Mouse (Mus musculus) bone marrow, adult 2 months (tissue): ENCODE results near the gene Pold4. TPM values are rescaled to one million over a fixed set of nuclear protein-coding genes. Genes with fewer than 3 reads are reported as not detected.

Experiments
- H3K27ac ChIP-seq: fragments of 200-500 bp; 2 replicates; pipeline ENCODE4 v1.5.1; 2012; ENCODE audit warnings: low read depth, mild to moderate bottlenecking, control low read depth, inconsistent platforms, low read length; ENCODE audit not compliant: control insufficient read depth, poor library complexity, insufficient read depth
- H3K4me1 ChIP-seq: fragments of 200-500 bp; 2 replicates; pipeline ENCODE4 v1.6.1; 2011; ENCODE audit warnings: low read length; ENCODE audit not compliant: control insufficient read depth, insufficient read depth
- H3K4me3 ChIP-seq: fragments of 200-500 bp; replicated peaks from 2 replicates; pipeline ENCODE3; 2011; ENCODE audit warnings: mild to moderate bottlenecking, low read depth, low read length, control low read depth; ENCODE audit not compliant: control insufficient read depth
- CTCF ChIP-seq: fragments of 200-500 bp; IDR thresholded peaks from 2 replicates; pipeline ENCODE4 v1.5.1; 2011; ENCODE audit warnings: low read length, control low read depth; ENCODE audit not compliant: control insufficient read depth, insufficient read depth
- POLR2A ChIP-seq: fragments of 200-500 bp; IDR thresholded peaks from 2 replicates; pipeline ENCODE4 v1.6.1; 2011; ENCODE audit warnings: low read depth, mild to moderate bottlenecking, control low read depth, low read length, borderline replicate concordance; ENCODE audit not compliant: control insufficient read depth
- WGBS: fragments of 180-500 bp; shearing (Covaris S2); methylation state at CpG from one replicate; pipeline ENCODE4 v1.1.7; 2018; 5-methylcytosine and 5-hydroxymethylcytosine counted together
- polyA plus RNA-seq: library from polyadenylated mRNA; stranded (reverse); fragments of >200 nt; gene quantifications from 2 replicates; pipeline ENCODE4 v1.2.4, GENCODE M21; 2011; ENCODE audit warnings: low replicate concordance; ENCODE audit not compliant: missing spikeins, insufficient read depth, insufficient read length

The Pold4 gene
- polyA plus RNA-seq, 1 experiment = 54.7 TPM

DNA sequence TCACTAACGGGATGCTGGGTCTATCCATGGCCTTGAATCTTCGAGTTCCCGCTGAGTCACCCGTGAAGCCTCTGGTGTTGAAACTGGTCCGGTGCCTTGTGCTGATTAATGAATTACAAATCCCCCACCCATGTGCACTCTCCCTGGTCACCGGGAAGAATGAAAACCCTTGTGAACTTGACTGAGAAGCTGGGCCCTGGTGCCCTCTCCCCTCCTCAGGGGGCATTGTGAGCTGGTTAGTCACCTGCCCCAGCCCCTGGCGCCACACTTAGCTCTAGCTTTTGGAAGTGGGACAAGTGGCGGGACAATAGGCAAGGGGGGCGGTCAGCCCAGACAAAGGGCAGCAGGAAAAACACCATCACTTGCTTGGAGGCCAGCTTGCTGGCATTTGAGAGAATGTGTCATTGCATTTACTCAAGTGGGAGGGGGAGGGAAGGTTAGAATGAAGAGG lies 18.1 kb upstream of the Pold4 start:
- 13% methylated on average over 9 of the region's 9 CpGs for WGBS
- H3K4me3 ChIP-seq = peak overlapping the region; percentile 15
- no peak for TF ChIP-seq POLR2A
- no peak for TF ChIP-seq CTCF
- peaks cover 5% of the 10 kb centered on the region for H3K4me1 ChIP-seq
- peak overlapping the region; percentile 49; the same call in 1 of the 2 replicates for H3K27ac ChIP-seq

DNA sequence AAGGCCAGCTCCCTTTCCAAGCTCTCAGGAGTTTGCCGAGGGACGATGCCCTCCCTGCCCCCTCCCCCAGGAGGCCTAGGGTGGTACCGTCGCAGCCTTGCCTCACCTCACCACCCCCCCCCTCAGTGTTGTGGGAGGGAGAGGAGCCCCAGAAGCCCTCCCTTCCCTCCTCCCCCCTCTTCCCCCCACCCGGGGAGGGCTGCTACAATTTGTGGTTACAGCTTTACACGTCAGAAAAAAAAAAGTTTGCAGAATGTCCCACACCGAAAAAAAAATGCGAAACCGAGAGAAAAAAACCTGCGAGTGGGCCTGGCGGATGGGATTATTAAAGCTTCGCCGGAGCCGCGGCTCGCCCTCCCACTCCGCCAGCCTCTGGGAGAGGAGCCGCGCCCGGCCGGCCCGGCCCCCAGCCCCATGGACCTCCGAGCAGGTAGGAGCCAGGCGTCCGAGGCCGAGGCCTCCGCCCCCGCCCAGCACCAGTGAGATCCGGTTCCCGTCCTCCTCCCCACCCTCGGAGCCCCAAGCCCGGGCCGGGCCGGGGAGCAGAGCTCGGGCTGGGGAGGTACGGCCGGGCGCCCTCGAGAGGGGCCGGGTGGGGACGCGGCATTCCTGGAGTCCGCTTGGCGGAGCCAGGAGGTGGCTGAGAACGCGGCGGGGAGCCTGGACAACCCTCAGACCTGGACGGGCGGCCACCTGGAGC lies 17.5 kb upstream of the Pold4 start, which contains the start of the genes Clcf1 and AC109138.7:
Gene Clcf1 (plus strand): TSS at position 168 of the 700 bp plus-strand sequence.
Gene AC109138.7 (plus strand): TSS at position 287 of the 700 bp plus-strand sequence.
- H3K27ac ChIP-seq = peak within 1 kb of the TSS; percentile 93
- under 1% methylated on average over 49 of the region's 49 CpGs for WGBS
- peaks cover 5% of the 10 kb centered on the region for H3K4me1 ChIP-seq
- TF ChIP-seq POLR2A (no peak), CTCF (no peak)
- H3K4me3 ChIP-seq = peak within 1 kb of the TSS; percentile 49

DNA sequence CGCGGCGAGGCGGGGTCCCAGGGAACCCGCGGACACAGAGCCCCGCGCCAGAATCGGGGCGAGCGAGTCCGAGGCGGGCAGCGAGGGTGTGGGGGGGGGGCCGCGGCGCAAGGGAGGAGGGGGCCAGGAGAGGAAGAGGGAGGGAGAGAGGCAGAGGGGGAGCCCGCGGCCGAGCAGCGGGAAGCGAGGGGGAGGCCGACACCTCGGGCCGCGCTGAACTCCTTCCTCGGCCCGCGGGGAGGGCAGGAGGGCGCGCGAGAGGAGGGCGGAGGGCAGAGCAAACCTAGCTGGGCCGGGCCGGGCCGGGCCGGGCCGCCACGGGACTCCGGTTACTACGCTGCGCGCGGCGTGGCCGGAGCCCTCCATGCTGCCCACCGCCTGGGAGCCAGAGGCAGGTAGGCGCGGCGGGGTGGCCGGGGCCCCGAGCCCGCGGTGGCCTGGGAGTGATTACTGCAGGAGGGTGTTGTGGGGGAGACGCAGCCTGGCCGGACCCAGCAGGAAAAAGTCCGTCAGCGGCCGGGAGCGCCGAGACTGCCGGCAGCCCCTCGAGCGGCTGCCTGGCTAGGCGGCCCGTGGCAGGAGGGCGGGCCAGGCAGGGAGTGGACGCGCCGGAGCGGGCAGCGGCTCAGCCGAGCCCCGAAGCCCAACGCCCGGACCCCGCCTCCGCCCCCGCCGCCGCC lies 16.8 kb upstream of the Pold4 start:
- Histone ChIP-seq H3K4me1 (peaks cover 7% of the 10 kb centered on the region), H3K4me3 (peak overlapping the region; percentile 49), H3K27ac (peak overlapping the region; percentile 93)
- WGBS = under 1% methylated on average over 64 of the region's 81 CpGs
- TF ChIP-seq CTCF = no peak
- no peak for TF ChIP-seq POLR2A

DNA sequence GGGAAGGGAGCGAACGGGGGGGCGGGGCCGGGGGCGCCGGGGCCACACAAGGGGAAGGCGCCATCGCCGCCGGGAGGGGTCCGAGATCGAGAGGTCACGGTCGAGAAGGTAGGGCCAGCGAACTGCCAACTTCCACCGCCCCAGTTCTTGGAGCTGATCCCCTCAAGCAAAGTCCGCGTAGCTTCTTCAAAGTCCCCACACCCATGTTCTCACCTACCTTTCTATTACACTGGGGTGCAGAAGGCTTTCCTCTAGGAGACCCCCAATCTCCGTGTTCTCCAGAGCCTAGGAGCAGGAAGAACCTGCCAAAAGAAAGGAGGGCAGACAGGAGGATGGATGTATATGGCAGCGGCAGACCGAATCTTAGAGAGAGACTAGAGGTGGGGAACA lies 16.3 kb upstream of the Pold4 start:
- H3K4me1 ChIP-seq = peaks cover 9% of the 10 kb centered on the region
- H3K4me3 ChIP-seq = peak overlapping the region; percentile 52
- H3K27ac ChIP-seq = 0 out of 2 replicates have a peak overlapping the region, but pooled peaks have one; percentile 3
- WGBS = 1% methylated on average over 15 of the region's 21 CpGs
- no peak for TF ChIP-seq CTCF
- TF ChIP-seq POLR2A = no peak

DNA sequence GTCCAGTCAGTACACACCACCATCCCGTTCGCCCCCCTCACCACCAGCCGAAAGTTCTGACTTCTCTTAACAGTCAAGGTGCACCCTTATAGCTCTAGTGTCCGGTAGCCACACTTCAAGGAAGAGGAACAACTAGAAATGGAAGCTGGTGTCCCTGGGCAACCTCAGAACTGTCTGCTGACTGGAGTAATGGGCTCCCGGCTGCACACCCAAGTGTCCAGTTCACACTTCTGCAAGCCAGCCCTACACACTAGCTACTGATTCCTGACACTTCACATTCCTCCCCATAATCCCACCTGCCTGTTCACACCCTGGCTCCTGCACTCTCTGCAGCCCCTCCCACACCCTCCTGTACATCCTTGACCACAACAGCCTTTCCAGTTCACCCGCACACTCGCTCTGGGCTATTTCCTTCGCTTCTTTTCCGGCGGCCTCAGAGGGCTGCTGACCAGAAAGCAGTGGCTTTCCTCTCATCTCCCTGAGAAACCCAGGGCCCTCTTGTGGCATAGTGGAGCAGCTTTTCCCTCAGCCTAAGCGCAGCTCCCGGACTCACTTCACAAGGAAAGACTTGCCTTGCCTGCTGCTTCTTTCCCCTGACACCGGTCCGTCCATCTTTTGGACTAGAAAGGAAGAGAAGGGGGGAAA lies 15.5 kb upstream of the Pold4 start:
- Histone ChIP-seq H3K4me3 (peak overlapping the region; percentile 16), H3K27ac (no peak overlapping the region), H3K4me1 (peaks cover 11% of the 10 kb centered on the region)
- no peak for TF ChIP-seq POLR2A
- no peak for TF ChIP-seq CTCF
- WGBS = 17% methylated on average over 14 of the region's 14 CpGs

DNA sequence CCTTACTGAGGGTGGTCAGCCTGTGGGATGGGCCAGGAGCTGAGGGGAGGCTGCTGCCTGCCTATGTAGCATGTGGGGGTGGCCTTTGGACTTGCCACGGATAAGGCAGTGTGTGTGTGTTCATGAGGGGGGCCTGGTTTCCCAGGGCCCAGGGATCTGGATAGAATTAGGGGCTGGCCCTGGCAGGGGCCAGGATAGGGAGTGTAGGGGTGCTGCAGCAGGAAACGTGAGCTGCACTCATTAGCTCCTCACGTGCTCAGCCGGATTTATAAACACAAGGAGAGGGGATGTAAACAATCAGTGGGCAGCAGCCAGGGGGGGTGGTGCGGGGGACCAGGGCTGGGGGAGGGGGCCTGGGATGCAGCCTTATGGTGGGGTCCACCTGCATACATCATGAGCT lies 14.6 kb upstream of the Pold4 start:
- no peak overlapping the region for H3K27ac ChIP-seq
- no peak overlapping the region for H3K4me3 ChIP-seq
- WGBS = 52% methylated on average over 5 of the region's 5 CpGs
- TF ChIP-seq POLR2A (no peak), CTCF (no peak)
- H3K4me1 ChIP-seq = peaks cover 14% of the 10 kb centered on the region

DNA sequence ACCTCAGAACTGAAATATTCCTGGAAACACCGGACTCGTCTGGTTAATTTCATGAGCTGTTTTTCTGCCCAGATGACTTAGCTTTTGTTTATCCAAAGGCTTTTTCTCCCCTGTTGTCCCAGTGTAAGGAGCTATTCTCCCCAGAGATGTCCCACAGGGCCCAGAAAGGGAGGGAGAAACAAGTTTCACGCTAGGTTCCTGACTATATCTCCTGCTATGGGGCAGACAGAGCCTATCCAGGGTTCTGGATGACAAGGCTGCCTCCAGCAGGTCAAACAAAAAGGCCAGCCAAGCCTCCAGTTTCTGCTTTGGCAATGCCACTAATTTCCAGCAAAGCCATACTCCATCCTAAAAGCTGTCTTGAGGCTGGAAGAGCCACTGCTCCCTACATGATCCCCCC lies 13.8 kb upstream of the Pold4 start:
- WGBS = 73% methylated on average over 3 of the region's 3 CpGs
- Histone ChIP-seq H3K27ac (peak overlapping the region; percentile 42; the same call in 1 of the 2 replicates), H3K4me1 (peaks cover 19% of the 10 kb centered on the region), H3K4me3 (no peak overlapping the region)
- TF ChIP-seq CTCF (no peak), POLR2A (no peak)

DNA sequence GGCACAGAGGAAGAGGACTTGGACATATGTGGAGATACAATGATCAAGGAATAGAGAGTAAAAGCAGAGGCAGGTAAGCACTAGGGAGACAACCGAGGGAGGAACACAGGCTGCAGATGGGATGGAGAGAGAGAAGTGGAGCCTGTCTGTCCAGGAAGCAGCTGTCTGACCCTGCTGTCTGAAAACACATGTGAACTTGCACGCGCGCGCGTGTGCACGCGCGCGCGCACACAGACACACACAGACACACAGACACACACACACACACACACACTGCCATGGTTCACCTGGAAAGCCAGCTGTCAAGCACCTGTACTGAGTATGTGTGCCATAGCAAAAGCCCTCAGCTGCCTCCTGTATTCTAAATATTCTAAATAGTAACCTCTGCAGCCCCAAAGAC lies 13.4 kb upstream of the Pold4 start:
- Histone ChIP-seq H3K4me3 (no peak overlapping the region), H3K4me1 (peaks cover 19% of the 10 kb centered on the region), H3K27ac (peak overlapping the region; percentile 42)
- WGBS = 39% methylated on average over 11 of the region's 11 CpGs
- TF ChIP-seq CTCF (no peak), POLR2A (no peak)
